Mouse (Mus musculus) cerebellum, adult 2 months (tissue): ENCODE measurements at regions not wholly inside any gene's neighbourhood (a gene's known extent, or its start where the extent isn't known, plus 50 kb on each side); places are given as distances from the start of the nearest gene placed in this dataset.

ENCODE experiments used
- DNase-seq, 2 experiments: peaks; one replicate each; pipeline ENCODE4 v3.0.0; 2021
- H3K27ac ChIP-seq: fragments of 200-500 bp; 2 replicates; pipeline ENCODE4 v1.5.1; 2012; ENCODE audit warnings: low read length, control low read depth, inconsistent platforms; ENCODE audit not compliant: insufficient read depth
- H3K27me3 ChIP-seq: fragments of 200-500 bp; 2 replicates; pipeline ENCODE4 v1.6.1; 2012; ENCODE audit warnings: inconsistent platforms, mild to moderate bottlenecking, low read length, moderate library complexity; ENCODE audit not compliant: control insufficient read depth, insufficient read depth
- H3K4me1 ChIP-seq: fragments of 200-500 bp; 2 replicates; pipeline ENCODE4 v1.6.1; 2011; ENCODE audit warnings: low read length; ENCODE audit not compliant: control insufficient read depth, insufficient read depth
- H3K4me3 ChIP-seq: fragments of 200-500 bp; replicated peaks from 2 replicates; pipeline ENCODE3; 2011; ENCODE audit warnings: mild to moderate bottlenecking, low read depth, low read length, control low read depth; ENCODE audit not compliant: insufficient read depth
- CTCF ChIP-seq: fragments of 200-500 bp; IDR thresholded peaks from 2 replicates; pipeline ENCODE4 v1.5.1; 2011; ENCODE audit warnings: low read depth, mild to moderate bottlenecking, control low read depth, low read length, moderate library complexity, borderline replicate concordance; ENCODE audit not compliant: insufficient read depth
- POLR2A ChIP-seq: fragments of 200-500 bp; IDR thresholded peaks from 2 replicates; pipeline ENCODE4 v1.6.1; 2011; ENCODE audit warnings: low read length, control low read depth, borderline replicate concordance; ENCODE audit not compliant: insufficient read depth
- WGBS: fragments of 180-500 bp; shearing (Covaris S2); methylation state at CpG from one replicate; pipeline ENCODE4 v1.1.7; 2018; 5-methylcytosine and 5-hydroxymethylcytosine counted together

DNA sequence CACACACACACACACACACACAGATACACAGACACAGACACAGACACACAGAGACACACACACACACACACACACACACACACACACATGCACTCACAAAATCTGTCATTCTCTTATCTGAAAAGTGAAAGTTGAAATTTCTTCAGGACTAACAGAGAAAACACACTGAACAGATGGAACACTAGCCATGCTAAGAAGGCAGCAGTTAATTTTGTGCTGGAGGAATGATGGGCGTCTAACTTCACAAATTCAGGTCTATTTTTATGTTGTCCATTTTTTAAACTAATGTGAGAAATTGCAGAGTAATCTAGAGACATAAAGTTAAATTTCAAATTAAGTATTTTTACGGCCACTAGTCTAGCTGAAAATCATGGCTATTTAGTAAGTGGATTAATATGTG is 432.1 kb upstream of the Nr2f1 start:
- Histone ChIP-seq H3K4me1 (no peaks in the 10 kb centered on the region), H3K27me3 (no peaks in the 10 kb centered on the region), H3K27ac (no peak overlapping the region), H3K4me3 (no peak overlapping the region)
- no peak for DNase-seq
- WGBS: 98% methylated on average over 2 of the region's 2 CpGs
- TF ChIP-seq CTCF: no peak
- TF ChIP-seq POLR2A: no peak

GRCm38 (mm10) chr13:78629041-78629727 is 429.6 kb upstream of the Nr2f1 start:
- DNase-seq: peak in 1 of 2 experiments; percentile 3
- no peaks in the 10 kb centered on the region for H3K4me1 ChIP-seq
- 9% methylated on average over 10 of the region's 10 CpGs for WGBS
- TF ChIP-seq CTCF (no peak), POLR2A (no peak)
- H3K4me3 ChIP-seq: no peak overlapping the region
- no peaks in the 10 kb centered on the region for H3K27me3 ChIP-seq
- no peak overlapping the region for H3K27ac ChIP-seq

DNA sequence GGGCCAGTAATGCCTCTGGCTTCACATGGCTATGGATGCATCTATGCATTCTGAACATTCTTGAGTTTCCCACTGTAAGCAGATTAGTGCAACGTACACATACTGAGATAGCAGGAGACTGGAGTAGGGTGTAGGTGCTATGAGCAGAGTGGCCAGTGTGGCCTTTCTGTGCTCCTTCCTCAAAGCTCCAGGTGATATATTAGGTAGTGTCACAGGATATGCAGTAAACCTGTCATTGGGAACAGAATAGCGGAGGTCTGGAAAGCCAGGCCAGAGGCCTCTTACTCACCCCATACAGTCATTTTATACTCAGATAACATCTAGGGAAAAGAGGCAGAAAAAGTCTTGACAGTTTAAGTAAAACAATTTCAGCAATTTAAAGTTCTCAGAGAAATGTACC is 424.1 kb upstream of the Nr2f1 start:
- Histone ChIP-seq H3K27ac (no peak overlapping the region), H3K27me3 (no peaks in the 10 kb centered on the region), H3K4me3 (no peak overlapping the region), H3K4me1 (no peaks in the 10 kb centered on the region)
- 93% methylated on average over 2 of the region's 2 CpGs for WGBS
- TF ChIP-seq CTCF (no peak), POLR2A (no peak)
- DNase-seq: no peak

DNA sequence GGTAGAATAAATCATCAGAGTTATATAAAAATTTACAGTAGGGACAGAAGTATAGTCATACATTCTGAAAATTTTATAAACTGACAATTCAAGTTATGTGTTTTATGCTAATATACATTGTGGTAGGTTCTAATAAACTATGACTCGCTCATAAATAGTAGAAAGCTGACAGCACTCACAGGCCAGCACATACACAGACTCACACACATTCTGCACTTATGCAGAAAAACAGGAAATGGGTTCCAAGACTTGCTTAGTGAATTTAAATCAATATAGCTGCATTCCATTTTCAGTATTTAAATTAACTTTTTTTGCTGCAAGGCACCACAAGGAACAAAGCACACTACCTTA is 403.3 kb upstream of the Nr2f1 start:
- DNase-seq: no peak
- H3K4me1 ChIP-seq: no peaks in the 10 kb centered on the region
- no peaks in the 10 kb centered on the region for H3K27me3 ChIP-seq
- TF ChIP-seq POLR2A (no peak), CTCF (no peak)
- H3K4me3 ChIP-seq: no peak overlapping the region
- no peak overlapping the region for H3K27ac ChIP-seq
- 95% methylated on average over 1 of the region's 1 CpGs for WGBS

GRCm38 (mm10) chr13:78602211-78602860 is 402.8 kb upstream of the Nr2f1 start:
- WGBS: 49% methylated on average over 6 of the region's 6 CpGs
- H3K4me3 ChIP-seq: no peak overlapping the region
- H3K27me3 ChIP-seq: no peaks in the 10 kb centered on the region
- no peaks in the 10 kb centered on the region for H3K4me1 ChIP-seq
- H3K27ac ChIP-seq: no peak overlapping the region
- TF ChIP-seq CTCF (no peak), POLR2A (no peak)
- no peak for DNase-seq

DNA sequence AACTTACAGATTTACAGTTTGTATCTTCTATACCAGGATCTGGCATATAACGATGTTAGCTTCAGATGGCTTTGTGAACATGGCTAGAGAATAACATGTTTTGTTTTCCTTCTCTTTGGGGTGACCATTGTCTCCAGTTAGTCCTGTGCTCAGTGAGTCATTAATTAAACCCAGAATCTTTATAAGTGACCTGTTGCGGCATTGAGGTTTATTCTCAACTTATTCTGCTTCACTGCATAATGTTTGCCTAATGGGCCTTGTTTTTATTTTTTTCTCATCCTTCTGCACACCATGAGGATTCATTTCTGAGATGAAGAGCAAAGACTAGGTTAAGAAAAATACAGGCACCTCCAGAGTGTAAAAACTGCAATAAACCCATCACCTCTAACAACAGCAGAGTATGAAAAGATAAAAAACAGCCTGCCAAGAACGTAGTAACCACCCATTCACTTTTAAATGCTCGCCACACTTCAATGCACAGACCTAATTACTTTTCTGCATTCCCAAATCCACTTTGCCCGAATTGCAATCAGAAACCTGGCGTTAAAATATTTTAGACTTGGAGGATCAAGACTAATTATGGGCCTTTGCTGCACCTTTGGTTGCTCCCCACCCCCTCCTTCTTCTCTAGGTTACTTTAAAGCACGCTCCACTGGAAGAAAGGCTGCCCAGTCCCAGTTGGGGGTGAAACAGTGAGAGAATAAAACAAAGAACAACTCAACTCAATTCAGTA is 381.5 kb upstream of the Nr2f1 start:
- Histone ChIP-seq H3K4me3 (no peak overlapping the region), H3K27me3 (no peaks in the 10 kb centered on the region), H3K4me1 (no peaks in the 10 kb centered on the region), H3K27ac (no peak overlapping the region)
- no peak for TF ChIP-seq POLR2A
- TF ChIP-seq CTCF: no peak
- WGBS: 27% methylated on average over 7 of the region's 7 CpGs
- no peak for DNase-seq

- Histone ChIP-seq H3K27ac (no peak overlapping the region), H3K27me3 (no peaks in the 10 kb centered on the region)
Measured at GRCm38 (mm10) chr13:78577497-78577896, 377.9 kb upstream of the Nr2f1 start.

More at GRCm38 (mm10) chr13:78577497-78577896, 377.9 kb upstream of the Nr2f1 start:
- H3K4me3 ChIP-seq: no peak overlapping the region
- TF ChIP-seq POLR2A (no peak), CTCF (no peak)
- DNase-seq: no peak
- no peaks in the 10 kb centered on the region for H3K4me1 ChIP-seq
- 91% methylated on average over 1 of the region's 1 CpGs for WGBS
